Mouse (Mus musculus) CH12.LX (cell line): ENCODE data around the gene Crip2. TPM values are rescaled to one million over a fixed set of nuclear protein-coding genes. Genes with fewer than 3 reads are reported as not detected.

Source experiments
- DNase-seq: peaks from one replicate; pipeline ENCODE4 v3.0.0-alpha.2; 2013; ENCODE audit errors: extremely low read depth
- H3K27ac ChIP-seq: 2 replicates; pipeline ENCODE4 v1.5.1; 2012; ENCODE audit warnings: low read depth, mild to moderate bottlenecking, control low read depth, moderate library complexity; ENCODE audit not compliant: insufficient read depth
- H3K27me3 ChIP-seq: replicated peaks from 2 replicates; pipeline ENCODE3; 2012; ENCODE audit warnings: inconsistent platforms
- H3K36me3 ChIP-seq, 2 experiments: replicated peaks in 1 of 2; 2 replicates each; pipeline versions ENCODE3 to v1.6.1; 2012; ENCODE audit warnings: inconsistent platforms in 1 of 2, low read length in 1 of 2, mild to moderate bottlenecking in 1 of 2, mixed read lengths in 1 of 2, moderate library complexity in 1 of 2; ENCODE audit not compliant: control insufficient read depth in 1 of 2, insufficient read depth in 1 of 2
- H3K4me1 ChIP-seq, 2 experiments: 2 replicates each; pipeline ENCODE4 v1.6.1; 2012; ENCODE audit warnings: inconsistent platforms in 1 of 2, moderate library complexity in 1 of 2; ENCODE audit not compliant: insufficient read depth in 2 of 2, control insufficient read depth in 1 of 2
- H3K4me2 ChIP-seq: 2 replicates; pipeline ENCODE4 v1.6.1; 2012; ENCODE audit warnings: low read depth, mild to moderate bottlenecking, control low read depth; ENCODE audit not compliant: poor library complexity, insufficient read depth, severe bottlenecking
- H3K4me3 ChIP-seq, 3 experiments: fragments of 150-350 bp in 1 of 3; sonication (generic) in 1 of 3; replicated peaks in 1 of 3; 2 replicates each; pipeline versions ENCODE3 to v1.5.1; 2011 to 2012; ENCODE audit warnings: low read depth in 2 of 3, low read length in 2 of 3, mild to moderate bottlenecking in 2 of 3, moderate library complexity in 2 of 3, control low read depth in 1 of 3, improper control_type of control experiment in 1 of 3, inconsistent platforms in 1 of 3, mixed read lengths in 1 of 3; ENCODE audit not compliant: poor library complexity in 1 of 3
- H3K79me2 ChIP-seq: replicated peaks from 2 replicates; pipeline ENCODE4 v1.6.1; 2012; ENCODE audit warnings: mild to moderate bottlenecking, moderate library complexity; ENCODE audit not compliant: control insufficient read depth, poor library complexity, insufficient read depth, severe bottlenecking; ENCODE audit errors: extremely low read depth
- H3K9ac ChIP-seq: 2 replicates; pipeline ENCODE4 v1.6.1; 2012; ENCODE audit warnings: low read depth, mild to moderate bottlenecking, control low read depth, moderate library complexity; ENCODE audit not compliant: insufficient read depth
- H3K9me3 ChIP-seq: replicated peaks from 2 replicates; pipeline ENCODE3; 2012; ENCODE audit warnings: low read length, inconsistent platforms, mixed read lengths
- BHLHE40 ChIP-seq: IDR thresholded peaks from 2 replicates; pipeline ENCODE4 v1.6.1; 2011; ENCODE audit warnings: mild to moderate bottlenecking, low read depth, low read length, improper control_type of control experiment
- CHD2 ChIP-seq: IDR thresholded peaks from 2 replicates; pipeline ENCODE4 v1.6.1; 2011; ENCODE audit warnings: low read length, improper control_type of control experiment
- ELF1 ChIP-seq: IDR thresholded peaks from 2 replicates; pipeline ENCODE4 v1.6.1; 2014; ENCODE audit warnings: low read depth, mild to moderate bottlenecking, inconsistent platforms, low read length, improper control_type of control experiment
- ETS1 ChIP-seq: conservative IDR thresholded peaks from 2 replicates; pipeline ENCODE4 v1.6.1; 2012; ENCODE audit warnings: low read depth, mild to moderate bottlenecking, inconsistent platforms, low read length, improper control_type of control experiment, moderate library complexity
- GABPA ChIP-seq: IDR thresholded peaks from 2 replicates; pipeline ENCODE4 v1.6.1; 2012; ENCODE audit warnings: low read depth, low read length, improper control_type of control experiment, inconsistent platforms; ENCODE audit not compliant: insufficient replicate concordance
- IRF4 ChIP-seq: IDR thresholded peaks from 2 replicates; pipeline ENCODE4 v1.6.1; 2014; ENCODE audit warnings: low read depth, mild to moderate bottlenecking, inconsistent platforms, low read length, improper control_type of control experiment
- KAT2A ChIP-seq: IDR thresholded peaks from 2 replicates; pipeline ENCODE4 v1.6.1; 2012; ENCODE audit warnings: low read length, improper control_type of control experiment, inconsistent platforms; ENCODE audit not compliant: insufficient replicate concordance
- MEF2A ChIP-seq: IDR thresholded peaks from 2 replicates; pipeline ENCODE4 v1.6.1; 2014; ENCODE audit warnings: low read depth, mild to moderate bottlenecking, inconsistent platforms, low read length, improper control_type of control experiment, borderline replicate concordance
- MXI1 ChIP-seq: IDR thresholded peaks from 2 replicates; pipeline ENCODE4 v1.6.1; 2011; ENCODE audit warnings: mild to moderate bottlenecking, low read depth, low read length, improper control_type of control experiment
- RAD21 ChIP-seq: IDR thresholded peaks from 2 replicates; pipeline ENCODE4 v1.6.1; 2011; ENCODE audit warnings: low read depth, mild to moderate bottlenecking, low read length, improper control_type of control experiment, moderate library complexity
- SIN3A ChIP-seq: IDR thresholded peaks from 2 replicates; pipeline ENCODE4 v1.6.1; 2012; ENCODE audit warnings: low read length, improper control_type of control experiment, inconsistent platforms
- USF1 ChIP-seq: IDR thresholded peaks from 2 replicates; pipeline ENCODE4 v1.6.1; 2014; ENCODE audit warnings: low read depth, mild to moderate bottlenecking, inconsistent platforms, low read length, improper control_type of control experiment
- ZC3H11A ChIP-seq: IDR thresholded peaks from 2 replicates; pipeline ENCODE4 v1.6.1; 2012; ENCODE audit warnings: low read depth, mild to moderate bottlenecking, inconsistent platforms, low read length, improper control_type of control experiment
- ZKSCAN1 ChIP-seq: IDR thresholded peaks from 2 replicates; pipeline ENCODE4 v1.6.1; 2012; ENCODE audit warnings: low read depth, inconsistent platforms, low read length, improper control_type of control experiment, borderline replicate concordance
- ZNF384 ChIP-seq: IDR thresholded peaks from 2 replicates; pipeline ENCODE4 v1.6.1; 2012; ENCODE audit warnings: low read depth, low read length, improper control_type of control experiment, inconsistent platforms
- dilution Hi-C: fragments of 300-500 bp; cut with MboI; formaldehyde crosslinking; loops from 2 replicates; pipeline ENCODE4 v1.14.3; 2020; ENCODE audit warnings: low sequenced_read_pairs; ENCODE audit not compliant: extremely low pct_unique_long_range_greater_than_20kb, extremely low pct_ligation_motif_present
- in situ Hi-C: fragments of 300-500 bp; cut with MboI; formaldehyde crosslinking; loops from 3 replicates; pipeline ENCODE4 v1.14.3; 2019; ENCODE audit warnings: low sequenced_read_pairs, low pct_ligation_motif_present, low pct_unique_long_range_greater_than_20kb, mixed read lengths
- polyA plus RNA-seq: library from polyadenylated mRNA; unstranded; fragments of >175 nt; gene quantifications from 2 replicates; pipeline ENCODE4 v1.2.1, GENCODE M21; 2012; ENCODE audit warnings: low read depth; ENCODE audit not compliant: insufficient read length
- total RNA-seq, 2 experiments: library from RNA; depleted of rRNA; stranded (reverse); fragments of 300-350 nt in 1 of 2; fragments of >200 nt in 1 of 2; gene quantifications; 2 replicates each; pipeline ENCODE4 v1.2.3; 2012 to 2014

Gene Crip2
- total and polyA plus RNA-seq, 3 experiments = 0.89 to 7.7 TPM; not detected in 1

GRCm38 (mm10) chr12:113130732-113131131 lies 9.3 kb upstream of the Crip2 start:
- in situ Hi-C loops = no loop called here

GRCm38 (mm10) chr12:113131601-113132000 lies 8.4 kb upstream of the Crip2 start:
- Histone ChIP-seq H3K4me1 (no peaks in the 10 kb centered on the region), H3K27ac (no peak overlapping the region), H3K4me3 (no peak overlapping the region), H3K4me2 (no peak overlapping the region), H3K9ac (no peak overlapping the region), H3K27me3 (no peaks in the 10 kb centered on the region), H3K9me3 (no peaks in the 10 kb centered on the region), H3K36me3 (peaks cover 99 to 100% of the 10 kb centered on the region in 2 experiments)
- dilution Hi-C loops = no loop called here
- no peak for DNase-seq
- TF ChIP-seq MXI1 (no peak), ELF1 (no peak), ZNF384 (no peak), USF1 (no peak), BHLHE40 (no peak), GABPA (no peak), ETS1 (no peak), ZKSCAN1 (no peak), RAD21 (no peak), CHD2 (no peak)
- TF ChIP-seq, all 38 proteins: peak for 0
- H3K79me2 ChIP-seq = no peaks in the 10 kb centered on the region
- in situ Hi-C loops = no loop called here

More at GRCm38 (mm10) chr12:113130732-113131131, 9.3 kb upstream of the Crip2 start:
- Histone ChIP-seq H3K4me3 (no peak overlapping the region), H3K9me3 (no peaks in the 10 kb centered on the region), H3K79me2 (no peaks in the 10 kb centered on the region), H3K9ac (no peak overlapping the region), H3K27ac (no peak overlapping the region), H3K36me3 (peaks cover 97 to 100% of the 10 kb centered on the region in 2 experiments), H3K4me2 (no peak overlapping the region), H3K27me3 (no peaks in the 10 kb centered on the region), H3K4me1 (no peaks in the 10 kb centered on the region)
- no peak for DNase-seq
- dilution Hi-C loops = no loop called here
- TF ChIP-seq IRF4 (no peak), SIN3A (no peak), MEF2A (no peak), ZC3H11A (no peak), ZNF384 (no peak), KAT2A (no peak), USF1 (no peak)
